Mouse (Mus musculus) layer of hippocampus, adult 18-20 months (tissue): Measurements from ENCODE around the gene Ehbp1. TPM values are rescaled to one million over a fixed set of nuclear protein-coding genes. Genes with fewer than 3 reads are reported as not detected.

Experiments
- DNase-seq, 2 experiments: peaks; one replicate each; pipeline ENCODE4 v3.0.0; 2022; ENCODE audit warnings: low spot score in 2 of 2
- total RNA-seq, 2 experiments: library from RNA; stranded (reverse); gene quantifications; 2 replicates each; pipeline ENCODE4 v1.2.3; 2021

Gene Ehbp1
- total RNA-seq, 2 experiments from 2014 or later = 42.8 to 45.5 TPM

DNA sequence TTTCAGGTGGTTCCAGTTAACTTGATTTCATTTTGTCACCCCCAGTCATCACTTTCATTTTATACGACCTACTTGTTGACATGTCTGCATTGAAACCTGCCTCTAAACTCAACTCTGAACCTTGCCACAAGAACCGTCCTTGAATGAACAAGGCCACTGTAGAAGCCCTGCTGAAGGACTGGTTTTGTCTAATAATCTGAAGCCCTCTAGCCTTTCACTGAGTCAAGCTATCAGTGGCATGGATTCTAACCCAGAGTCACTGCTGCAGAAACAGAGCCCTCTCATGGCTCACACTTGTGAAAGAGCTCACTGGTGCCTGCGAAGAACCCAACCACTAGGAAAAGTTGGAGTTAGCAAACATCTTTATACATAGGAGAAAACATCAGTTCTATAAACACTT lies 142.2 kb downstream of the Ehbp1 start:
- DNase-seq = no peak

- DNase-seq = no peak
Measured at GRCm38 (mm10) chr11:22198406-22198805, 143.7 kb downstream of the Ehbp1 start.

GRCm38 (mm10) chr11:22197935-22198334 lies 144.2 kb downstream of the Ehbp1 start:
- DNase-seq = no peak

DNA sequence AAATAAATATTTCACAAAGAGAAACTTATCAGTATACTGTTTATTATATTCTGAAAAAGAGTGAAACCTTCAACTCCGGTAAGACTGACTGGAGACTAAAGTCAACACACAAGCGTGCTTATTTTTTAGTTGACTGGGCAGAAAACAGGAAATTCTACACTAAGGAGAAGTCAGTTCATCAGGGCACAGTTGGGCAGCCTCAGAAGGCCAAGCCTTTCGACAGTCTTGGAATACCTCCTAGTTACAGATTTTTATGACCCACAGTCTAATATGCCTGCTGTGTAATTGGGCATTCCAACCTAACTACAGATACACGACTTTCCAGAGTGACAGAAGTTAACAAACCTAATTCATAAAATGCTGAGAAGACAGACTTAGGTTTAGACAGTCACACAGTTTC lies 145.3 kb downstream of the Ehbp1 start:
- DNase-seq = no peak

GRCm38 (mm10) chr11:22194607-22195006 lies 147.5 kb downstream of the Ehbp1 start:
- DNase-seq = no peak

DNA sequence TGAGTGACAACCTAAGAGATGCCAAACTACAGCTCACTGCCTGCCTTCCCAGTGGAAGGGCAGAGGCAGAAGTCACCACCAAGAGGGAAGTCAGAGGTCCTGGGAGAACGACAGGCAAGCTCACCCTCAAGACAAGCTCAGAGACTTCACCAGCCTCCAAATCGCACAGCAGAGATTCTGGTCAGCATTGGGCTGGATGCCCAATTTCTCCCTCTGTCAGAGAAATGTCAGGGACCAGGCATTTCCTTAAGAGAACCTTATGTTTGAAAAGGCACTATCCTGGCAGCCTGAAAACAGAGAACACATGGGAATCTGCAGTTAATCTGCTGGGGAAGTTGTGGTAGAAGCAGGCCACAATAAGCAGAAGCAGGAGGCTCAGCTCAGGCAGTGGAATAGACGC lies 151.5 kb downstream of the Ehbp1 start:
- DNase-seq = no peak

DNA sequence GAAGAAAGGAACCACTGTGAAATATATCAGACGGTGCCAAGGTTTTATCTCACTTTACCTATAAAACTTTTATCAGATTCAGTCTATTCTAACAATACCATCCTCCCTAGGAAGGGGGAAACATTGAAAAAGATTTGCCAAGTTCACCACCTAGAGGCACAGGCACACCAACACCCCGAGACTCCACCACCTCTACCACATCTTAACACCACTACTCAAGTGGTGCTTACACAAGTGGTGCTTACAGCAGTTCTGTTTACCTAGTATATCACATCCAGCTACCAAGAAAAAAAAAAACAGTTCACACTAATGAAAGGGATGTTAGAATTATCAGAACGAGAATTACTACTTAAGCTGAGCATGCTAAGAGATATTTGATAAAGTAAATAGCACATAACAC lies 152.1 kb downstream of the Ehbp1 start:
- DNase-seq = no peak

- DNase-seq = no peak
Measured at GRCm38 (mm10) chr11:22181530-22182501, 160.3 kb downstream of the Ehbp1 start.

DNA sequence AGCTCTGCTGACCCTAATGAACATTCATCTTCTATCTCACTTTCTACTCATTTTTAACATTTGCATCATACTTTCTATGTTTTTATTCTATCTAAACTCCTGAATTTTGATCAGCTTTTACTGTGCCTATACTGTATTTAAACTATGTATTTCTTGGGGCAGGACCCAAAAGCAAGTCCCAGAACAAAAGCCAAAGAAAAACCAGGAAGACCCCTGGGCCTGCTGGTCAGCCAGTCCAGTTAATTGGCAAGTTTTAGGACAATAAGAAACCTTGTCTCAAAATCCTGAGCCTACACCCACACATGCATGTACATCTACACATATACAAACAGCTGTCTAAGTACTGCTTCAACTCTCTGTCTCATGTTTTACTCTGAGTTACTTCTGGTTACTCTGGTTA lies 161.9 kb downstream of the Ehbp1 start:
- DNase-seq = no peak

GRCm38 (mm10) chr11:22178569-22178968 lies 163.5 kb downstream of the Ehbp1 start:
- no peak for DNase-seq

GRCm38 (mm10) chr11:22174311-22174710 lies 167.8 kb downstream of the Ehbp1 start:
- DNase-seq = no peak

DNA sequence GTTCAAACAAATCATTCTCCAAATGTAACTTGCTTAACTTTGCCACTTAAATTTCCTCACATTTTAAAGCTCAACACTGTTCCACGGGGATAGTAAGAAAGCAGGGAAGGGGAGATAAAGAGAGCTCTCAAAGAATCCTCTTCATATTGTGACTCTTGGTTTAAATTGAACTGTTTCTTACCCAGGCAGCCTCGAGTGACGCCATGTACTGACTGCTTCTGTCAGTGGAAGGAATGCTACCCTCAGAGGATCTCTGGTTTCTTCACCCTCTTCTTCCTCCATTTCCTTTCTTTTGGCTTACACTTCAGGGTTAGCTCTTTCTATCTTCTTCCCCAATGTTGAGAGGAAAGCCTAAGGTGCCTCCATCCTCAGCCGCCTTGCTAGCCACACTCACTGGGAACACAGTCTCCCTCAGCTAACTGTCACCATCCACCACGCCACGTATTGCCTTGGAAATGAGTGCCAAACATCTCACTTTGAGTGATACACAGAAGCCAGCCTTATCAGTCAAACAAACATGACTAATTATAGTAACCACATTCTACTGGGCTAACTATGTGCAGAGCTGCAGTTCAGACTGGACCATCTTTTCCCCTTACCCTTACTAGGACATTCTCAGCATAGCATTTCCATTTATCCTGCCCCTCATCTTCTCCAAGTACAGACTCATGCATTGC lies 171.0 kb downstream of the Ehbp1 start:
- no peak for DNase-seq

DNA sequence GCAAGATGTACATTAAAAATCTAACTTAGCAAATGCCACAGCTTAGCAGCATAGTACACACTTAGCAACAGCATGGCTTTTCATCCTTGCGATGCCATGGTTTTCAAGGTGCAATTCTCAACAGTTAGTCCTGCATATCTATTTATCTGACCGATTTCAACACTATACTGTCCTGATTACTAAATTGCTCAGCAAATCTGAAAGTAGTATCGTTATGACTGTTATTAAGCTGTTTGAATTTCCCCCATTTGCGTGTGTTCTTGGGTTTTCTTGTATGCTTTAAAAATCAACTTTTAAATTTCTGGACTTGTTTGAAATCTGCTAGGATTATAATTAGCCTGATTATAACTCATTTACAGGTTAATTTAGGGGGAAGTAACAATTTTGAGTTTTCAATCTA lies 184.2 kb downstream of the Ehbp1 start:
- DNase-seq = no peak

DNA sequence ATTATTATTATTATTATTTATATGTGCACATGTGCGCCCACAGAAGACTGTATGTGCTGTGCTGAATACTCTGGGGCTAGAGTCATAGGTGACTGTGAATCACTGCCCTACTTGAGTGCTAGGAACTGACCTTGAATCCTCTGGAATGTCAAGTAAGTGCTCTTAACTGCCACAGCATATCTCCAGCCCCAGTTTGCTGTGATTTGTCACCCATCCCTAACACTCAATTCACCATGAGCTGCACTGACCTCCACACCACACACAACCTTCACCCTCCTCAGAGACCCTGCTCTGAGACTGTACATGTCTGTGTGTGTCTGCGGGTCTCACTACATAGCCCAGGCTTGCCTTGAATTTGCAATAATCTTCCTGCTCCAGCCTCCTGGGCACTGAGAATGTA lies 185.9 kb downstream of the Ehbp1 start:
- DNase-seq = no peak

DNA sequence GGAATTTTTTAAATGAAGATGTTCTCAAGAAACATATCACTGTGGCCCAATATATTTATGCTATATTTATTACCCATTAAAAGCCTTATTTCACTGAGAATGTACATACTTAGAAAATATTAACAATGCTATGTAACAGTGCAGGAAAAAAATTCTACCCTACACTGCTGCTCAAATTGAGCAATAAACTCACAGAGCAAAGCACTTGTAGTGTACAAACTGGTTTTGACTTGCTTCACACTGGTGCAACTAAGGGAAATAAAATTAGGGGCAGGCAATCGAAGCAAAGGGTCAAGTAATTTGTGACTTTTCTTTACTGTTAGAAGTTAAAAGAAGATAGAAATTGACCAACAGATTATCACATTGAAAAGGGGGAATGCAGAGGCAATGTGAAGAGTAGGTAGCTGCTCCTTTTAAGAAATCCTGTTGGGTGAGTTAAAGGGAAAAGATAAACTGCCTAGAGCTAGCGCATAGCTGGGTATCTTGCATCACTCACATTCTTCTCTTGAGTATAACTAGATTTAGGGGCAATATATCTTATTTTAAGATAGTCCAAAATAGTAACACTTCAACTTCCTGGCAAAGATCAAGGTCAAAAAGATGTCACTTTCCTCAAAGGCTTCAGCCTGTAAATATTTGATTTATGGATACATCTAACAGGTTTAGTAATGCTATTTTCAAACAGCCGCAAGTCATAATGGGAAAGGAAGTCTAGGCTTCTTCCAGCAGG lies 186.6 kb downstream of the Ehbp1 start:
- no peak for DNase-seq

GRCm38 (mm10) chr11:22154501-22155294 lies 187.4 kb downstream of the Ehbp1 start:
- DNase-seq = no peak

DNA sequence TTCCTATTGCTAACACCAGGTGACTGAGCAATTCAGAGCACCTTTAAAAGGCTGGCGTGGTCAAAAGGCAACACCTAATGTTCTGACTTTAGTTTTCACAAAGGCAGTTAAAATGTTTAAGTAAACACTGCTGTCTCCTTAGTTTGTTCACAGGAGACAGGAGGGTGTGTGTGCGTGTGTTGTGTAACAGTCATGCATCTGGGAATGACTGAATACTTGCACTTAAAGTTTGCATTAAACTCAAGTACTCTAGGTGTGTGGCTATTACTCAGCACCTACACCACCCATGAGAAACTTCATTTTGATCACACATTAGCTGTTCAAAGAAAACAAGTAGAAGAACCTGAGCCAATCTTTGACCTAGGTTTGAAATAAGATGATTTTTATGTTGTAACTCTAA lies 201.4 kb downstream of the Ehbp1 start:
- no peak for DNase-seq

GRCm38 (mm10) chr11:22138466-22138865 lies 203.6 kb downstream of the Ehbp1 start:
- no peak for DNase-seq

DNA sequence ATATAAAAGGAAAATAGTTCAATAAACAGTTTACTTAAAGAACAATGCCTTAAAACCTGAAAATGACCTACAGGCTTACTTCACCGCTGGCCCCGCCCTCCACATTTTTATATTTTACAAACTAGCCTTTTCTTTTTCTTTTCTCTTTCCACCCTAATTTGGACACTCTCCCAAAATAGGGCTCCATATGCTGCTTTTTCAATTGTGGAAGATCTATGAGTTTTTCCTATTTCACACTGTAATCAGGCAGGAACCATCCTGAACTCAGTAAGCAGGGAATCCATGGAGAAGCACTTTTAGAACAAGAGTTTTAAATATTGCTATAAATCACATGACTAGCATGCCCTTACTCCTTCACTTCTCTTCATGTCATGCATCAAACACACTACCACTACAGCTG lies 216.9 kb downstream of the Ehbp1 start:
- no peak for DNase-seq

- no peak for DNase-seq
Measured at GRCm38 (mm10) chr11:22118853-22119252, 223.2 kb downstream of the Ehbp1 start.

- no peak for DNase-seq
Measured at GRCm38 (mm10) chr11:22112161-22112560, 229.9 kb downstream of the Ehbp1 start.
